Mouse (Mus musculus): ENCODE results near the gene Xylt1.

Gene Xylt1

GRCm38 (mm10) chr7:117380418-117381187, at the start of gene Xylt1:
Gene Xylt1, plus strand, starts transcription at chr7:117380979.
- peak; percentile 80 for DNase-seq

- DNase-seq = no peak
Measured at GRCm38 (mm10) chr7:117333936-117334335, 46.8 kb upstream of the Xylt1 start.

GRCm38 (mm10) chr7:117356316-117356715, 24.5 kb upstream of the Xylt1 start:
- no peak for DNase-seq

GRCm38 (mm10) chr7:117357425-117358194, 23.2 kb upstream of the Xylt1 start:
- no peak for DNase-seq

- DNase-seq = no peak
Measured at GRCm38 (mm10) chr7:117361281-117361680, 19.5 kb upstream of the Xylt1 start.

- no peak for DNase-seq
Measured at GRCm38 (mm10) chr7:117362493-117362892, 18.3 kb upstream of the Xylt1 start.

- DNase-seq = no peak
Measured at GRCm38 (mm10) chr7:117368647-117369289, 12.0 kb upstream of the Xylt1 start.

GRCm38 (mm10) chr7:117369290-117369941, 11.4 kb upstream of the Xylt1 start:
- DNase-seq = no peak

GRCm38 (mm10) chr7:117375886-117376309, 4.9 kb upstream of the Xylt1 start:
- peak; percentile 30 for DNase-seq

- DNase-seq = no peak
Measured at GRCm38 (mm10) chr7:117377138-117377537, 3.6 kb upstream of the Xylt1 start.

GRCm38 (mm10) chr7:117380036-117380417, 752 bp upstream of the Xylt1 start:
- DNase-seq = no peak

GRCm38 (mm10) chr7:117381188-117381981, 606 bp downstream of the Xylt1 start:
- no peak for DNase-seq

- DNase-seq = no peak
Measured at GRCm38 (mm10) chr7:117382006-117382405, 1.2 kb downstream of the Xylt1 start.

GRCm38 (mm10) chr7:117383147-117383940, 2.6 kb downstream of the Xylt1 start:
- peak; percentile 56 for DNase-seq

GRCm38 (mm10) chr7:117386376-117386775, 5.6 kb downstream of the Xylt1 start:
- DNase-seq = peak; percentile 71

GRCm38 (mm10) chr7:117388284-117388988, 7.7 kb downstream of the Xylt1 start:
- no peak for DNase-seq

GRCm38 (mm10) chr7:117389048-117389447, 8.3 kb downstream of the Xylt1 start:
- no peak for DNase-seq

GRCm38 (mm10) chr7:117392863-117393569, 12.2 kb downstream of the Xylt1 start:
- DNase-seq = no peak

GRCm38 (mm10) chr7:117393976-117394375, 13.2 kb downstream of the Xylt1 start:
- DNase-seq = no peak

- DNase-seq = no peak
Measured at GRCm38 (mm10) chr7:117394380-117394779, 13.6 kb downstream of the Xylt1 start.
